Mouse (Mus musculus): Measurements from ENCODE around the gene Celsr3.
A peak's percentile ranks its signal among the peaks of the same experiment; 100 is the strongest.

The Celsr3 gene

DNA sequence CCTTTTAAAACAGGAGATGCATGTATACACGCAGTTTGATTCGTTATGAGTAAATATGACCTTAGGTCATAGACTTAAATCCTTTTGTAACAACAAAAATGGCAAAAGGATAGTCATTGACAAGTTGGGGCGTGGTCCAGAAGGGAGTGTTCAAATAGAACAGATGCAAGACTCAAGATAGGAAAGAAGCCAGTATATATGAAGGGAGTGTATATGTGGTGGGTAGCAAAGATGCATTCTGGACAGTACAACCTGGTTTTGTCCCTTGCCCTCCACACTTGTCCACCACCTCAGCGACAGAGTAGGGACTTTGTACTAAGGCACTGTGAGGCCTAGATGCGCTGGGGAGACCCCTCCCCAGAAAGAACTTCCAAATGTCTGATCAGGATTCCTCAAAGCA lies 18.4 kb upstream of the Celsr3 start:
- DNase-seq (ENCODE audit: low spot score): no peak

DNA sequence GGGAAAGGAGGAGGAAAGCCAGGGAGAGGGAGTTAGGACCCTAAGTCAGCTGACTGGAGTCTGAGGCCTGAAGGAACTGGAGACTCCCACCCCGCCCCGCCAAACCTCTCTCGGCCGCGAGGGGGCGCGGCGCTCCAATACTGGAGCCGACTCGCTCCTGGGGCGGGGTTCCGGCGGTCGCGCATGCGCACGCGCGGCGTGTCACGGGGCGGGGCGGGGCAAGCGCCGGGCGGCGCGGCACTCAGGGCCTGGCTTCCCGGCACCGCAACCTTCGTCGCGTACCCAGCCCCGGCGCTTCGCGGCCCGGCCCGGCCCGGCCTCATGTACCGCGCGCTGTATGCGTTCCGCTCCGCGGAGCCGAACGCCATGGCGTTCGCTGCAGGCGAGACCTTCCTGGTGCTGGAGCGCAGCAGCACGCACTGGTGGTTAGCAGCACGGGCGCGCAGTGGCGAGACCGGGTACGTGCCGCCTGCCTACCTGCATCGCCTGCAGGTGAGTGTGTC lies 17.9 kb upstream of the Celsr3 start, which contains the start of gene Nckipsd:
TSS of gene Nckipsd (plus strand) at position 206 of the 503 bp plus-strand sequence.
- DNase-seq (ENCODE audit: low spot score): peak; percentile 98

DNA sequence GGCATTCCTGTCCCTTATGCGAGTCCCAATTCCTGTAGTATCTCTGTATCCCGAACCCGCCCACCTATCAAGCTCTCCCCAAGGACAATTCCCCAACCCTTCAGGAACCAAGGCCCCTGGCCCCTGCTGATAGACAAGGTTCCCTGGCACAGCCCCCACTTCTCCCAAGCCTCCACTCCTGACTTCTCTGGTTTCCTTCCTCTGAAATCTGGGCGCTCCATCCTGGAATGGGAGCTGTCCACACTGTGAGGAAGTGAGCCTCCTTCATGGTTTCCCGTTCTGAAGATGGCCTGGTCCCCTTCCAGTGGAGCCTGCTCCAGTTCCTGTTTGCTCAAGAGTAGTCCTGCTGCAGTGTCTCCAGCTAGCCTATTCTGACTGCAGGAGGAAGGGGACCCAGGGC lies 16.9 kb upstream of the Celsr3 start:
- no peak for DNase-seq (ENCODE audit: low spot score)

DNA sequence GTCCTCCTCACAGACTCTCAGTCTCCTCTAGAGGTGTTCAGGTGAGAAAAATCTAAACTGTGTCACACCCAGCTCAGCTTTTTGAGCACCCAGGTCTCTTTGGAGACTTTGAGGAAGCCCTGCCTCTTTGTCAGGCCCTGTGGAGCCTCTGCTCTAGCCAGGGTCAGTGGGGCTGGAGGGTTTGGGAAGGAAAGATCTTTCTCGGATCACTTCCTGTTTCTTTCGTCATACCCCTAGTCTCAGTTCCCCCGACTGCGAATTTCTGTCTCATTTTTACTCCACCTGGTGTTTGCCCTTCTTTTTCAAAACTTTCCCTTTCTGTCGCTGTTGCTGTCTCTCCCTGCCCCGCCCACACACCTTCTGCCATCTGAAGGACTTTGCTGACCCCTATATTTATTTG lies 16.4 kb upstream of the Celsr3 start:
- DNase-seq (ENCODE audit: low spot score): no peak

DNA sequence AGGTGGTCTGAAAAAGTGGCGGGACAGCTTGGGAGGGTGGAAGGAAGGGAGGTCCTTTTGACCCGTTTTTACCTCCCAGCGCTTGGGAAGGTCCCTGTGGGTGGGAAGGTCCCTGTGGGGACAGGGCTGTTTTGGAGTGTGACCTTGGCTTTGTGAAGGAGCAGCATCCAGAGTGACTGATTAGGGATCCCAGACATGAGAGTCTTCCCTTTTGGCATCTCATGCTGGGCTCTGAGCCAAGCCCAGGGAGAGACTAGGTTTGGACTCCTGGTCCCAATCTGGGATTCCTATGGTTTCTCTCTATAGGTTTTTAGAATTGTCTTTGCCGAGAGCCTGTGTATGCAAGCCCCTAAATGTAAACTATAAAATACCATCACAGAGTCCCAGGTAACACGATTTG lies 15.6 kb upstream of the Celsr3 start:
- no peak for DNase-seq (ENCODE audit: low spot score)

DNA sequence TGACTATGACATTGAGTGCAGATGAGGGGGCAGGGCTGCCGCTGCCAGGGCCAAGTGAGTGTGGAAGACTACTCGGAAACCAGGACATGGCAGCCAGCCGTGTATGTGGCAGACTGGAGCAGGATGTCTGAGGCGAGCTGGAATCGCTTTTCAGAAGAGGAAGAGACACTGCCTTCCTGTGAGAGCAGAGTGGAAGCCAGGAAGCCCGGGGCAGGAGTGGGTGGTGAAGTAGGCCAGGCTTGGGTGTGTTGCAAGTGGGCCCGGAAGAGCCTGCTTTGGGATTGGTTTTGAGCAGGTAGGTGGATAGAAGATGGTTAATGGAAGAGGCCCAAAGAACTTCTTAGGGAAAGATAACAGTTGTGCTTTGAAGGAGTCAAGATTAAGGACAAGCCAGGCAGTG lies 10.6 kb upstream of the Celsr3 start:
- DNase-seq (ENCODE audit: low spot score): no peak

DNA sequence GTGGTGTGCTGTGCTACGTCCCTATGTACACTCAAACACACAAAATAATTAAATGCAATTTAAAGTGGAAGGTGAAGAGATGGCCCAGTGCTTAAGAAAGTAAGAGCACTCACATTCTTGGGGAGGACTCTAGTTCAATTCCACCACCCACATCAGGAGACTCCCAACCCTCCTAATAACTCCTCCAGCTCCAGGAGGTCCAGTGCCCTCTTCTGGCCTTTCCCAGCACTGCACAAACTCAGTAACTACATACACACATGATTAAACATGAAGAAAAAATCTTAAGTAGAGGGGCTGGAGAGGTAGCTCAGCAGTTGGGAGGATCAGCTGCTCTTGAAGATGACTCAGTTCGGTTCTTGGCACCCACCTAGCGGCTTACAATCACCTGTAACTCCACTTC lies 6.6 kb upstream of the Celsr3 start:
- DNase-seq (ENCODE audit: low spot score): peak; percentile 60

DNA sequence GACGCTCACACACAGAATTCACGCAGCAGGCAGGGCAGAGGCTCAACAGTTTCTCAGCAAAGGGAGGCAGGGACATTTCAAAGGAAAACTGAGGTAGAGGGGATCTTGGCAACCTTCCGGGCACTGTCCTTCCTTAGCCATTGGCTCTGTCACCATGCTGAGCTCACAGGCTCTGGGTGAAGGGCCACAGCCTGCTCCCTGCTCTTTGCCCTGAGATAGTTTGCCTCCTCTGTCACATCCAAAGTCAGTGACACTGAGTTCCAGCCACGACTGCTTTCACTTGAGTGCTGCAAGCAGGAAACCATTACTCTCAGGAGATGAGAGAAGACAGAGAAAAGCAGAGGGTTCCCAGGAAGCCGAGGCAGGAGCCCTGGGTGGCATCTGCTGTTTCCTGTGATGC lies 6.0 kb upstream of the Celsr3 start:
- no peak for DNase-seq (ENCODE audit: low spot score)

DNA sequence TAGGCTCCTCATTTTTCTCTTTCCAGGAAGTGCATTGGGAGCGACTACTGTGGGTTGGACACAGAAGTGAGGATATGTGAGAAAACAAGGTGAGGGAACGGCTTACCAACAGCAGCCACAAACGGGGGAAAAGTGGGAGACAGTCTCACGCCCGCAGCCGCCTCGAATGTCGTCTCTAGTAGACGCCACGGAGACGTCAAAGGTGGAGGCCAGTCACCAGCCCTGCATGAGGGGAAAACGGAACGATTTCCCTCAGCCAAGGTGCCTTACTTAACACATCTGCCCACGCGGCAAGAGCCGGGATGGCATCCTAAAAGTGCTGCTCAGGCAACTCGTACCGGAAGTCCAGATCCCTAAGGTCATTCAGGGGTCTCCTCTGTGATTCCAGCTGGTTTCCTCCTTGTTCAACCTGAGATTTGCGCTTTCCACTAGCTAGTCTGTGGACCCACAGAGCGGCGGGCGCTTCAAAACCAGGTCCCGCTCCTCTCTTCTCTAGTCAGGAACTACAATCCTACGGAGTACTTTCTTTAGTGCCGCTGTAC lies 1.9 kb upstream of the Celsr3 start:
- DNase-seq (ENCODE audit: low spot score): no peak

DNA sequence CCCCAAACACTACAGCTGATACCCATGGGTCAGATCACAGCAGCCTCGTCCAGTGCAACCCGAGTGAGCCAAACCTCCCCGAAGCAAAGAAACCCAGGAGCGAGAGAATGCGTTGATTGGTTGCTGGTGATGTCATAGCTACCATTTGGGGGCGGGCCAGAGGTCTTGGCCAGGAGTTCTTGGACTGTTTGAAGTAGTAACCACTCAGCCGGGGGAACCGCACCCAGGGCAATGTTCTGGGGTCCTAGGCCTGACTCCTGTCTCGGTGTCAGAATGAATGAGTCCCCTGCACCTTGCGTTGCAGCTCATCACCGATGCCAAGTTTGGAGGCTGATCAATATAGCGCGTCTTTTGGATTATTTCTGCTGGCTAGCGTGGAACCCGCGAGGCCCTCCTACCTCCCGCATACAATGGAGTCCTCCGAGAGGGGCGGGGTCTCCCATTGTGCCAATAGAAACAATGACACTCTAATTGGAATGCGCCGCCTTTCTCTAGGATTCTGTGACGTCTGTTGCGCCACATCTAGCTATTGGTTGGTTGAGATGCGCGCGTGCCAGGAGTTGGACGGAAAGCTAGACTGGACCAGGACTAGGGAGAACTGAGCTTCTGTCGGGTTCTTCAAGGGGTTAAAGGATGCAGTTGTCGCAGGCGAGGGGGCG lies 1.2 kb upstream of the Celsr3 start:
- DNase-seq (ENCODE audit: low spot score): peak; percentile 86

DNA sequence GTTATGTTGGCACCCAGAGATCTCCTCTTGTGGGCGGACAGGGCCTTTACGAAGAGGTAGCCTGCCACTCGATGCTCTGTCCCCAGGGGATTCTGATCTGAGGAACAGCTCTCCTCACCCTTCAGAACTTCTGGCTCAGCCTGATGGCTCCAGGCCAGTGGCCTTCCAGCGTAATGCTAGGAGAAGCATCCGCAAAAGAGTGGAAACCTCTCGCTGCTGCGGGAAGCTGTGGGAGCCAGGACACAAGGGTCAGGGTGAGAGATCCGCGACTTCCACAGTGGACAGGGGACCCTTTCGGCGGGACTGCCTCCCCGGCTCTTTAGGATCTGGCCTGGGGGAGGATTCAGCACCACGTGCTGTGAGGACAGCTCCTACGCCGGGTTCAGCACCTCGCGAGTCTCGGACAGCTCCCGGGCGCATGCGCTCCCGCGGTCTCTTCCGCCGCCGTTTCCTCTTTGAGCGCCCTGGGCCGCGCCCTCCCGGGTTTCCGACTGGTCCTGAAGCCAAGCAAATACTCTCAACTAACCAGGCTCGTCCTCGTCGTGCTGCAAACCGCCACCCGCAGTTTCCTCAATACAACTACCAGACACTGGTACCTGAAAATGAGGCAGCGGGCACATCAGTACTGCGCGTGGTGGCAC lies 700 bp downstream of the Celsr3 start:
- peak; percentile 79 for DNase-seq (ENCODE audit: low spot score)

DNA sequence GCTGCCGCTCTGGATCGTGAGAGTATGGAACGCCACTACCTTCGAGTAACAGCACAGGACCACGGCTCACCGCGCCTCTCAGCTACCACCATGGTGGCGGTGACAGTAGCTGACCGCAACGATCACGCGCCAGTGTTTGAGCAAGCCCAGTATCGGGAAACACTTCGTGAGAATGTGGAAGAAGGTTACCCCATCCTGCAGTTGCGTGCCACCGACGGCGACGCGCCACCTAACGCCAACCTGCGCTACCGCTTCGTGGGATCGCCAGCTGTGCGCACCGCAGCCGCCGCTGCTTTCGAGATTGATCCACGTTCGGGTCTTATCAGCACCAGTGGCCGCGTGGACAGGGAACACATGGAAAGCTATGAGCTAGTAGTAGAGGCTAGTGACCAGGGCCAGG lies 1.3 kb downstream of the Celsr3 start:
- DNase-seq (ENCODE audit: low spot score): no peak

DNA sequence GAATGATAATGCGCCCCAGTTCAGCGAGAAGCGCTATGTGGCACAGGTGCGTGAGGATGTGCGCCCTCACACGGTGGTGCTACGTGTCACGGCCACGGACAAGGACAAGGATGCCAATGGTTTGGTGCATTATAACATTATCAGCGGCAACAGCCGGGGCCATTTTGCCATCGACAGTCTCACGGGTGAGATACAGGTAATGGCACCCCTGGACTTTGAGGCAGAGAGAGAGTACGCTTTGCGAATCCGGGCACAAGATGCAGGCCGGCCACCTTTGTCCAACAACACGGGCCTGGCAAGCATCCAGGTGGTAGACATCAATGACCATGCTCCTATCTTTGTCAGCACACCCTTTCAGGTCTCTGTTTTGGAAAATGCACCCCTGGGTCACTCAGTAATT lies 1.8 kb downstream of the Celsr3 start:
- no peak for DNase-seq (ENCODE audit: low spot score)

DNA sequence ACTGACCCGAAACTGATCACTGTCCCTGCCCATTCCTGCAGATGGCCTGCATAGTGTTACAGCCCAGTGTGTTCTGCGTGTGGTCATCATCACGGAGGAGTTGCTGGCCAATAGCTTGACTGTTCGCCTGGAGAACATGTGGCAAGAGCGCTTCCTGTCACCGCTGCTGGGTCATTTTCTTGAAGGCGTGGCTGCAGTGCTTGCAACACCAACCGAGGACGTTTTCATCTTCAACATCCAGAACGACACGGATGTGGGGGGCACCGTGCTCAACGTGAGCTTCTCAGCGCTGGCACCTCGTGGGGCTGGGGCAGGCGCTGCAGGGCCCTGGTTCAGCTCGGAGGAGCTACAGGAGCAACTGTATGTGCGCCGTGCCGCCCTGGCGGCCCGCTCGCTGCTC lies 5.5 kb downstream of the Celsr3 start:
- DNase-seq (ENCODE audit: low spot score): no peak

DNA sequence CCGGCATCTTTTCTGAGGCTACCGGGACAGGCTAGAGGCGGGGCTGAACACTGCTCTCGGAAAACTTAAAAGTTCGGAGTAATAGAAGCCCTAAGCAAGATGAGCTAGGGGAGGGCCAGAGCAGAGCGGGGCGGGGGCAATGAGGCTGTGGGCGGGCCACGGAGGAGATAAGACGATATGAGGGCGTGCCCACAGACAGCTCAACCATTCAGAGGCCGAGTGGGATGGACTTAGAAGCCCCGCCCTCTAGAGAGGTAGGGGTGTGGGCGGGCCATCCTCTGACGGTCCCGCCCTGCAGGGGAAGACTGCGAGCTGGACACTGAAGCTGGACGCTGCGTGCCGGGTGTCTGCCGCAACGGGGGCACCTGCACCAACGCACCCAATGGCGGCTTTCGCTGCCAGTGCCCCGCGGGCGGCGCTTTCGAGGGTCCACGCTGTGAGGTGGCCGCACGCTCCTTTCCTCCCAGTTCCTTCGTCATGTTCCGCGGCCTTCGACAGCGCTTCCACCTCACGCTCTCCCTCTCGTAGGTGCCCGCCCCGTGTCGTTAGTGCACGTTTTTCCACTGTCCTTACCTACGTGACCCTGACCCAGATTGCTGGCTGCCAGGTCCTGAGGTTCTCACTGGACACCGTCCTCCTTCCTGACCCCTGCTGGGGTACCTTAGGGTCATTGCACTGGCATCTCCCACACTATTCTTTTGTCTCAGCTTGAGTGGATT lies 6.4 kb downstream of the Celsr3 start:
- peak; percentile 95 for DNase-seq (ENCODE audit: low spot score)

DNA sequence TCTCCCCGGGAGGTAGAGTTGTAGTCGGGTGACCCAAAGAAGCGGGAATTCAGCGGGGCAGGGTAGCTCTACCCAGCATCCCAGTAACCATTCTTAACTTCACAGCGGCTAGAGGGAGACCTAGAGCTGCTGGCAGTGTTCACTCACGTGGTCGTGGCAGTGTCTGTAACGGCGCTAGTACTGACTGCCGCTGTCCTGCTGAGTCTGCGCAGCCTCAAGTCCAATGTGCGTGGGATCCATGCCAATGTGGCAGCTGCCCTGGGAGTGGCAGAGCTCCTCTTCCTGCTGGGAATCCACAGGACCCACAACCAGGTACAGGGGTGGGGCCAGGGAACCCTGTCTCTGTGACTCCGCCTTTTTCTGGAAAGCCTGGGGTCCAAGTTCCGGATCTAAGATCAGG lies 16.9 kb downstream of the Celsr3 start:
- peak; percentile 29 for DNase-seq (ENCODE audit: low spot score)

DNA sequence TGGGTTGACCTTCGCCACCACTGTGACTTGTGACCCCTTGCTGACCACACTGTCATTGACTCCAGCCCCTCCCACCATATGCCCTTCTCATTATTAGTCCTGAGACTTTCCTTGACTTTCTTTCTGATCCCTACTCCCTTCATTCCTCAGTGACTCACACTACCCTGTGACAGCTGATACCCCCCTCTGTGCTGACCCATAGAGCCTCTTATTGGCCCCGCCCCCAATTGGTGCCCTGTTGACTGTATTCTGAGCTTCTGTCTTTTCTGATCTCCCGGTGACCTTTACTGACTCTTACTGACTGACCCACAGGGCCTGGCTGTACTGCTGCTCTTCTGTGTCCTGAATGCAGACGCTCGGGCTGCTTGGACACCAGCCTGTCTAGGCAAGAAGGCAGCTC lies 19.3 kb downstream of the Celsr3 start:
- no peak for DNase-seq (ENCODE audit: low spot score)

DNA sequence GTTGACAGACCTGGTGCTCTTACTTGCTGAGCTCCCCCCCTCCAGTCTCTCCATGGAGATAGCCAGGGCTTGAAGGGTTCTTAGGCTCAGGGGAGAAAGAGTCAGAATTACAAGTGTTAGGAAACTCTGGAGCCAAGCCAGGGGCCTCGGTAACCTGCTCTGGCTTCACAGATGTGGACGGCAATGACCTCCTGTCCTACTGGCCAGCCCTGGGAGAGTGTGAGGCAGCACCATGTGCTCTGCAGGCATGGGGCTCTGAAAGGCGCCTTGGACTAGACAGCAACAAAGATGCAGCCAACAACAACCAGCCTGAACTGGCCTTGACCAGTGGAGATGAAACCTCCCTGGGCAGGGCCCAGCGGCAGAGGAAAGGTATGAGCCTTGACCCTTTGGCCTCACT lies 21.3 kb downstream of the Celsr3 start:
- no peak for DNase-seq (ENCODE audit: low spot score)

DNA sequence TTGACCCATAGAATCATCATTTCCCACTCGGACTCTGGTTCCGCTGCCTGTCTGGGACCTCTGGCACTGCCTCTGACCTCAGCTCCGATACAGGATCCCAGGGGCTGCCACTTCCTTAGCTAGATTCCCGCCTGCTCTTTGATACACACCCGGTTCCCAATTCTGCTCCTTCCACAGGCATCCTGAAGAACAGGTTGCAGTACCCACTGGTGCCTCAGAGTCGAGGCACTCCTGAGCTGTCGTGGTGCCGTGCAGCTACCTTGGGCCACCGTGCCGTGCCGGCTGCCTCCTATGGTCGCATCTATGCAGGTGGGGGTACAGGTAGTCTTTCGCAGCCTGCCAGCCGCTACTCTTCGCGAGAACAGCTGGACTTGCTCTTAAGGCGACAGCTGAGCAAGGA lies 22.3 kb downstream of the Celsr3 start:
- no peak for DNase-seq (ENCODE audit: low spot score)

DNA sequence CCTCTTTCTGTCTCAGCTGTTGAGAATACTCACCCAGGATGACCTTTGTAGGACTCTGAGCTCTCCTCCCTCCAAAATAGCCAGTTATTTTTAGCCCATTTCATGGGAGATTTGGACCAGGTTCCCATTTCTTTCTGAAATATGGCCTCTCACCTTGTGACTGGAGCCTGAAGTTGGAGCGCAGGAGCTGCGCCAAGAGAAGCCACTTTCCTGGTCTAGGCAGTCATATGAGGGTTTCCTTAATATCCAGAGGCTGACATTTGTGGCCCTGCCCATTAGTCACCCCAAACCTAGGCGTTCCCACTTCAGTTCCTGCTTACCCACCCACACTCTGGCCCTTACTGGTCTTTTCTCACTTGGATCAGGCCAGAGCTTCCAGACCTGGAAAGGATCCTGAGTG lies 26.9 kb downstream of the Celsr3 start, which contains the start of gene Slc26a6:
TSS of gene Slc26a6 (plus strand) at position 308 of the 400 bp plus-strand sequence.
- no peak for DNase-seq (ENCODE audit: low spot score)

DNA sequence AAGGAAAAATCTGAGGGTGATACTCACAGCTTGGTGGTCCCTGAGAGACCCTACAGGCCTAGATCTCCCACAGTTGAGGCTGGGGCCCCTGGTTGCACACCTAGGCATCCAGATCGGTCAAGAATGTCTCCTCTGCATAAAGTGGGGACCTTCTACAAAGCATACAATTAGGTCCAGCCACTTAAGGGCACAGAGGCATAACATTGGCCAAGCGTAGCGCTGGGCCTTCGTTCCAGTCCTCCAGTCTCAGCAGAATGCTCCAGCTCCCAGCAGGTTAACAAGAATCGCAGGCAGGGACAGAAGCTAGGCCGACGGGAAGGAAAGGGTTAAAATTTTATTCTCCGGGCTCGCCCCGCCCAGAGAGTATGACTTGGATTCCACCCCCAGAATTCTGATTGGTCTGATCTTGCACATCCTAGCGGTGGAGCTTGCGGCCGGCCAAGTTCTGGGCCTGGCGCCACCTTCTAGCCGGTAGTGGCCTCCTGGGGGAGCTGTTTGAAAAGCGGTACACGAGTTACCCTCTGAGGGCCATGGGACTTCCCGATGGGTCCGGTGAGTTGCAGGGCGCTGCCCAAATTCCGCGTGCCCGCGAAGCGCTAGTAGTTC lies 27.6 kb downstream of the Celsr3 start:
- DNase-seq (ENCODE audit: low spot score): peak; percentile 97

DNA sequence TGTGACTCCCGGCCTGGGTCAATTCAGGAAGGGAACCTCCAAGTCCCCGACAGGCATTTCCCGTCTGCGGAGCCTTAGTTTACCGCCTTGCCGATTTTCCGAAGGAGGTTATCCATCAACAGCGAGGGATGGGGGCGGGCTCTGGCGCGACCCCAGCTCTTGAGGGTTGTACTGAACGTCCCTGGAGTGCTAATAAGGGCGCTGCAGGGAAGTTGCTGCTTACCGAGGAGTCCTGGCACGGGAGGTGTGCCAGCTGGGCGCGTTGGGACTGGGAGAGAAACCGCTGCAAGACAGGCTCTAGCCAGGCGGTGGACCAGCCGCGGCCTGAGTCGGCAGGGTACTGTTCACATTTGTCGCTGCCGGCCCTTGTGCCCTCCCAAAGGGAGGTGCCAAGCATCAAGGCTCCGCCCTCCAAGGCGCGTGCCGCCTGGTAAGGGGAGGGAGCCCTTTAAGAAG lies 28.1 kb downstream of the Celsr3 start:
- peak; percentile 82 for DNase-seq (ENCODE audit: low spot score)
